Mouse (Mus musculus): ENCODE results near the gene Rangap1.
"Not testable (repeated sequence)": the region's sequence is repeated elsewhere in the genome, so short reads cannot be mapped to it uniquely, and the experiment has no call there.

Gene Rangap1

GRCm38 (mm10) chr15:81742368-81742767, 3.0 kb downstream of the Rangap1 start:
- not testable (repeated sequence) for DNase-seq (ENCODE audit: low spot score in 2 of 2)

GRCm38 (mm10) chr15:81739924-81740323, 5.4 kb downstream of the Rangap1 start:
- no peak for DNase-seq (ENCODE audit: low spot score in 2 of 2)

GRCm38 (mm10) chr15:81739296-81739695, 6.0 kb downstream of the Rangap1 start:
- DNase-seq (ENCODE audit: low spot score in 2 of 2) = no peak

GRCm38 (mm10) chr15:81735075-81735474, 10.3 kb downstream of the Rangap1 start:
- no peak for DNase-seq (ENCODE audit: low spot score in 2 of 2)

- peak; percentile 99 for DNase-seq (ENCODE audit: low spot score in 2 of 2)
Measured at GRCm38 (mm10) chr15:81729792-81730635, 15.3 kb downstream of the Rangap1 start.

DNA sequence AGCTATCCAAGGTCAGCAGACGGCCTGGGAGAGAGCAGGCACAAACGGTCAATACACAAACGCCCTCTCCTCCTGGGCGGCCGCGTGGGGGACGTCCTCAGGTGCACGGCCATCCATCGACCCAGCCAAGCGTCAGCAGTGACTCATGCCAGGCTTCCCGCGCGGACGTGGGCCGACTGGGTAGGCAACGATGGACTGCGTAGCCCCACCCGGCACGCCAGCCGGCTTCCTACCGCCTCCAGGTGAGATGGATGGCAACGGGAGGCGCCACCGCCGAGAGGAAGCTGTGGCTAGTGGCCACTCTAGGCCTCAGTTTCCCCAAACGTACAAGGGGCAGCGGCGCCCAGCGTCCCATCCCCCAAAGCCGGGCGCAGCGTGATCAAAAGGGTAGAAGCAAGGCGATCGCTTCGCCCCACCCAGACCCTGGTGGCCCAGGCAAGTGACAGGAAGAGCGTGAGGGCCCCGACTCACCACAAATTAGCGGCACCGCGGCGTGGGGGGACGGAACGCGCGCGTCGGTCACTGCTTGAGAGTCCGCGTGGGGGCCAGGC, 16.0 kb downstream of the Rangap1 start:
- DNase-seq (ENCODE audit: low spot score in 2 of 2) = peak; percentile 26 to 31

DNA sequence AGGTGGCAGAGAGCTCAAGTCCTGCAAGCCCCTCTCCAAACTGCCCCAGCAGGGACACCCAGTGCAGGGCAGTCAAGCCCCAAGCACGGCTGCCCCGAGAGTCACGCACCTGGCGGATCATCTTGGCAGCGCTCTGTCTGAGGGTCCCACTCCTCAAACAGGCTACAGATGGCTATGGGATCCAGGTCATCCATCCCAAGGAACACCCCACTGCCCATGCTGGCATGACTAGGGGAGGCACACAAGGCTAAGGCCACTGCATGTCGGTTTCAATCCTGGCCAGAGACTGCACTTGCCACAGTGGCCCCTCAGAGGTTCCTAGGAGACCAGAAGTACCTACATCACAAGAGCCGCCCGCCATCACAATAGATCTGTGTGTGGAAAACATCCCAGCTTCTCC, 19.4 kb downstream of the Rangap1 start:
- no peak for DNase-seq (ENCODE audit: low spot score in 2 of 2)

- DNase-seq (ENCODE audit: low spot score in 2 of 2) = no peak
Measured at GRCm38 (mm10) chr15:81723653-81724052, 21.7 kb downstream of the Rangap1 start.

- DNase-seq (ENCODE audit: low spot score in 2 of 2) = no peak
Measured at GRCm38 (mm10) chr15:81722361-81722760, 23.0 kb downstream of the Rangap1 start.

GRCm38 (mm10) chr15:81719139-81719531, 26.2 kb downstream of the Rangap1 start:
- DNase-seq (ENCODE audit: low spot score in 2 of 2) = no peak

GRCm38 (mm10) chr15:81718336-81719138, 26.8 kb downstream of the Rangap1 start:
- DNase-seq (ENCODE audit: low spot score in 2 of 2) = no peak

DNA sequence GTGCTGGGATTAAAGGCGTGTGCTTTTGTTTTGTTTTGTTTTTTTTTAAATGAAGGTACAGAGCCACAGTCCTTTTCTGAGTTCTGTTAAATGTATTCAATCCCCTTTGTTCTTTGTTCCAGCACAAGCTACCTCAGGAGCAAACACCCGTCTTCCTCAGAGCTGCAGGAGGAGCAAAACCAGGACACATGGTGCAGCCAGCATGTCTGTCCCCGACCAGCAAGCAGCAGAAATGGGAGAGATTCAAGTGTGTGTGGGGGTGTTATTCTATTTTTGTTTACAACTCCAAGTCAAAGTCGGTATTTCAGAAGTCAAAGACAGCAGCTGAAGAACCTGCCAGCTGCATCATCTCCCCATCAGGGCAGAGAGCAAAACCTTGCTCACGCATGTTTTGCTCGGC, 31.6 kb downstream of the Rangap1 start:
- no peak for DNase-seq (ENCODE audit: low spot score in 2 of 2)

DNA sequence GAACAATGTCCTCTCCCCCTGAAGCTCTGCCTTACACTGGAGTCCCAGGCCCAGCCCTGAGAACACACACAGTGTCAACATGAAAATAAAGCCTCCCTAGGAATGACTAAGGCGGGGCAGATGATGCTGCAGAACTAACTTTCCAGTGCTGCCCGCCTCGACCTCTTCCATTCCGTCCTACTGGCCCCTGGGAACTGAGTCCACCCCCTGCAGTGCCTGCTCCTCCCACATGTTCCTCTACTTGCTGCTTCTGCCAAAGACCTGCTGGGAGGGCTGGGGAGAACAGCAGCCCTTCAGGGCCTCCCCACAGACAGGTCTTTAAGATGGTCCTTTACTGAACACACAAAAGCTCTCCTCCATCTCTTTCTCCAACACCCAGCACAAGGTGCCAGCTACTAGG, 34.5 kb downstream of the Rangap1 start:
- no peak for DNase-seq (ENCODE audit: low spot score in 2 of 2)

- DNase-seq (ENCODE audit: low spot score in 2 of 2) = no peak
Measured at GRCm38 (mm10) chr15:81709686-81710085, 35.6 kb downstream of the Rangap1 start.

- DNase-seq (ENCODE audit: low spot score in 2 of 2) = no peak
Measured at GRCm38 (mm10) chr15:81708991-81709390, 36.3 kb downstream of the Rangap1 start.

DNA sequence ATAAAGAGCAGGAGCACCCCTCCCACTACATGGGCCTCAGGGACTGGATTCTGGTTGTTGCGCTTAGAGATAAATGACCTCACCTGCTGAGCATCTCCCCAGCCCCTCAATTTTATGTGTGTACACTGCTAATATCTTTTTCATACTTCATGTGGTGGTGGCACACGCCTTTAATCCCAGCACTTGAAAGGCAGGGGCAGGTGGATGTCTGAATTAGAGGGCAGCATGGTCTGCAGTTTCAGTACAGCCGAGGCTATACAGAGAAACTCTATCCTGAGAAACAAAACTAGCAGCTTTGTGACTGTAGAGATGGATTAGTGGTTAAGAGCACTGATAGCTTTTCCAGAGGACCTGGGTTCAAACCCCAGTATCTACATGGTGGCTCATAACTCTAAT, 42.2 kb downstream of the Rangap1 start:
- DNase-seq (ENCODE audit: low spot score in 2 of 2) = no peak

GRCm38 (mm10) chr15:81702306-81703093, 42.8 kb downstream of the Rangap1 start:
- no peak for DNase-seq (ENCODE audit: low spot score in 2 of 2)

DNA sequence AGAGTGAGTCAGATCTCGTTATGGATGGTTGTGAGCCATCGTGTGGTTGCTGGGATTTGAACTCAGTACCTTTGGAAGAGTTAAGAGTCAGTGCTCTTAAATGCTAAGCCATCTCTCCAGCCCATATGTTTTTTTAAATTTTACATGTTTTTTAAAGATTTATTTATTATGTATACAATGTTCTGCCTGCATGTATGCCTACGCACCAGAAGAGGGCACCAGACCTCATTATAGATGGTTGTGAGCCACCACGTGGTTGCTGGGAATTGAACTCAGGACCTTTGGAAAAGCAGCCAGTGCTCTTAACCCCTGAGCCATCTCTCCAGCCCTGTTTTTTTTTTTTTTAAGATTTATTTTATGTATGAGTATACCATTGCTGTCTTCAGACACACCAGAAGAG, 44.0 kb downstream of the Rangap1 start:
- DNase-seq (ENCODE audit: low spot score in 2 of 2) = not testable (repeated sequence)

DNA sequence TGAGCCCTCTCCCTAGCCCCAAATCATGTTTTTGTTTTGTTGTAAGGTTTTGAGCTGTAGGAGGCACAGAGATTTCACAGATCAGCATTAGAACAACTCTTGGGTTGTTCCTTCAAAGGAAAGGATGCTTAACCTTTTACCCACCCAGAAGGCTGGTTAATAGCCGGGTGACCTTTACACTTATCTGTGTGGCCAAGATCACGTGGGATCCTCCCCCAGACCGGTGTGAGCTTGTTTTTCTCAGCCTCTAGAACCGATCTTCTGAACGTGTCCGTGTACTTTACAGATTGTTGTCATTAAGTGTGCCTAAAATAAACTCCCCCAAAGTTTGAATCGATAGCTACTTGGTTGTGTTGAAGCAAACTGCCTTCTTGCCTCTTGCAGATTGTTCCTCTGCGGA, 44.7 kb downstream of the Rangap1 start:
- DNase-seq (ENCODE audit: low spot score in 2 of 2) = no peak

- no peak for DNase-seq (ENCODE audit: low spot score in 2 of 2)
Measured at GRCm38 (mm10) chr15:81700161-81700560, 45.2 kb downstream of the Rangap1 start.

DNA sequence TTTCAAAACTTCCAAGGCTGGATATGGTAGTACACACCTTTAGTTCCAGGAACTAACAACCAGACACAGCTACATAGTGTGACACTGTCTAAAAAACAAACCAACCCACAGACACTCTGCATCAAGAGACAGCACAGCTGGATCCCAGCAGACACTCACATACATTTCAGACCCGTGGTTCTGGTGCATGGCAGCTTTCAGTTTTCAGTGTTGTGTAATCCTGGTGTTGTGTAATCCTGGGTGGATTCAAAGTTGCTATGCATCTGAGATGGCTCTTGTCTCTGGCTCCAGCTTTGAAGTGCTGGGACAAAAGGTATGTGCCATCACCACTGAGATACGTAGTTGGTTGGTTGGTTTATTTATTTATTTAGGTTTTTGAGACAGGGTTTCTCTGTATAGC, 46.8 kb downstream of the Rangap1 start:
- no peak for DNase-seq (ENCODE audit: low spot score in 2 of 2)

DNA sequence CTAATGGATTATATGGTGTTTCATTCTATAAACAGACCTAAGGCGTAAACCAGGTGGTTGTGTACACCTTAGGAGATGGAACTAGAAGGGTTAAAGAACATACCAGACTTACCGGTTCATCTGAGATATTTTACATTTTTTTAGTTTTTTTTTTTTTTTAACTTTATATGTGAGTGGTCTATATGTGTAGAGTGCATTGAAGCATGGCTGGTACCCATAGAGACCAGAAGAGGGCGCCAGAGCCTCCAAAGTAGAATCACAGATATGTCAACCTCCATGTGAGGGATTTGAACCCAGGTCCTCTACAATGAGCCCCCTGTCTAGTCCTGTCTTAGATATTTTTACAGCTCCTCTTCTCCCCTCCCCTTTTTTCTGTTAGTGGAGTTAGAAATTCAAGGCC, 47.5 kb downstream of the Rangap1 start:
- DNase-seq (ENCODE audit: low spot score in 2 of 2) = no peak
